Mouse (Mus musculus) C2C12 (cell line): ENCODE data around the gene Capg.

Experiments
- CTCF ChIP-seq: IDR thresholded peaks from one replicate; pipeline ENCODE4 v1.5.1; 2011; ENCODE audit not compliant: control insufficient read depth, insufficient read depth, insufficient read length
- MAX ChIP-seq: IDR thresholded peaks from one replicate; pipeline ENCODE4 v1.6.1; 2011; ENCODE audit warnings: mild to moderate bottlenecking, control low read depth
- MYOD1 ChIP-seq: IDR thresholded peaks from one replicate; pipeline ENCODE4 v1.6.1; 2011; ENCODE audit warnings: low read depth; ENCODE audit not compliant: control insufficient read depth, insufficient read length
- MYOG ChIP-seq: IDR thresholded peaks from one replicate; pipeline ENCODE4 v1.6.1; 2011; ENCODE audit not compliant: control insufficient read depth, insufficient read length; ENCODE audit errors: extremely low read depth
- USF1 ChIP-seq: IDR thresholded peaks from one replicate; pipeline ENCODE4 v1.6.1; 2011; ENCODE audit warnings: low read depth, mild to moderate bottlenecking, control low read depth, moderate library complexity

- TF ChIP-seq CTCF = no peak
- TF ChIP-seq USF1 = peak; percentile 92
- TF ChIP-seq MAX = peak; percentile 97
- TF ChIP-seq MYOD1 = no peak
- no peak for TF ChIP-seq MYOG
Observed at GRCm38 (mm10) chr6:72512386-72513070, 31.7 kb upstream of the Capg start.
